Mouse (Mus musculus) R1 (cell line): Measurements from ENCODE around the gene Scrn2.
A peak's percentile ranks its signal among the peaks of the same experiment; 100 is the strongest.

Experiments
- DNase-seq: peaks from one replicate; pipeline ENCODE4 v3.0.0-alpha.2; 2018; ENCODE audit warnings: low read depth, low spot score

Gene Scrn2

DNA sequence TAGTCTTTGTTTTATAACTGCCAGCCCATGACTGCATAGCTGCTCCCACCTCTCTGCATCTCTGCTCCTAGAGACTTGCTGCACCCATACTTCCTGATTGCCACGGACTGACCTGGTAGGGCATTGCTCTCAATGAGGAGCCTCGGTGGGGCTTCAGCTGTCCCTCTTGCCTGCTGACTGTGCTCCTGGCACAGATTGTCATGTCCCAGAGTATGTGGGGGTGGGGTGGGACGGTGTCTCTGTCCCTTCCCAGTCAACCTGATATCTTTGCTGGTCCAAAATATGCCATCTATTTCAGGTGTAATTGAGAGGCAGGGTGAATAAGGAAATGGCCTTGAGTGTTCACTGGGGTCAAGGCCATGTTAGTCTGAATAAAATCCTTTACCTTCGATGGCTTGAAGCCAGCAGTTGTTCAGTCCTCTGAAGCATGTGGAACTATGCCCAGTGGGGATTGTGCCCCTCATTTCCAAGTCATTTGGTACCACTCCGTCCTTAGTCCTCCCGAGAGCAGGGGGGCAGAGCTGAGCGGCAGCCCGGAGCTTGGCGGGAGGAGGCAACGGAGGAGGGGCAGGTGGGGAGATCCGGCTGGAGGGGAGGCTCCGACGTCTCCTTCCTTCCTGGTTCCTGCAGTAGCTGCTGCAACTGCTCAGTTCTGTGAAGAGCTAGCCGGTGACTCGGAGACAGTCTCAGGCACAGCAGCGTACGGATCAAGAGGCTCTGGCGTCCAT, 20.6 kb downstream of the Scrn2 start, which contains the start of gene Osbpl7:
Osbpl7 (plus strand) TSS at position 413 of the 728 bp plus-strand sequence.
- DNase-seq = peak; percentile 41

DNA sequence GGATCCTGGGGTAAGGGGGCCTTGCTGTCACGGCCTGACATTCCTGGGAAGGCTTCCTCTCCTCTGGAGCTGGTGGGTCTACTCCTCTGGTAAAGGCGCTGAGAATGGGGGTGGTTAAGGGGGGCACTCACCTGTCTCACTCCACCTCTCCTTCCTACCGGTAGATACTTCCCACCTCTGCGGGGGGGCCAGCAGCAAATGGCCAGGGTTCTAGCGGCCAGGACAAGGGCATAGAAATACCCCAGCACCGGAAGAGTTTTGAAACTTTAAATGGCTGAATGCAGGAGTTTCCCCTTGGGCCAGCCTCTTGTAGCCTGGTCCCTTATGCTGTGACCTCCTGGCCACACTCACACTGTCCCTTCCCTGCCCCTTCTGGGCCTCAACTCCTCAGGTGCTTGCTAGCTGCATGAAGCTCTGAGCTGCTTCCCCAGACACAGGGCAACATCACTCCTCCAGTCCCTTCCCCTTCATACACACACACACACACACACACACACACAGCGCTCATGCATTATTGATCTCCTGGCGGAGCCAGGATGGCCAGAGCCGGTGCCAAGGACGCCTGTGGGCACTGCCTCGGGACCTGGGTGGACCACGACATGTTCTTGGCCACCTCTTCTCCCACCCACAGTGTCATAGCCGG, 21.3 kb downstream of the Scrn2 start:
- DNase-seq = no peak

DNA sequence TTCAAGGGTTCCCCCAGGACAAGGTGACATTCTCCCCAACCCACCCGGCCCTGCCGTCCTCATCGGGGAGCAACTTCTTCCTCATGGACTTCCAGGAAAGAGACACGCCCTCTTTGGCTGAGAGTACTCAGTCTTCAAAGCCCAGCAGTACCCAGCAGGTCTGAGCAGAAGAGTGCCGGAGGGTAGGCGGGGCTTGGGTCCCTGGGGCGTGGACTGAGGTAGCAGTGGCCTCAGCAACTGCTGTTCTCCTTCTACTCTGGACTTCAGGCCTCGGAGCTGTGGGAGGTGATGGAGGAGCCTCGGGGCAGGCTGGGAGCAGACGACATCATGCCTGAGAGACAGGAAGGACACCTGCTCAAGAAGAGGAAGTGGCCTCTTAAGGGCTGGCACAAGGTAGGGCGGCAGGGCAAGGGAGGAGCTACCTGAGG, 22.5 kb downstream of the Scrn2 start:
- peak; percentile 85 for DNase-seq

DNA sequence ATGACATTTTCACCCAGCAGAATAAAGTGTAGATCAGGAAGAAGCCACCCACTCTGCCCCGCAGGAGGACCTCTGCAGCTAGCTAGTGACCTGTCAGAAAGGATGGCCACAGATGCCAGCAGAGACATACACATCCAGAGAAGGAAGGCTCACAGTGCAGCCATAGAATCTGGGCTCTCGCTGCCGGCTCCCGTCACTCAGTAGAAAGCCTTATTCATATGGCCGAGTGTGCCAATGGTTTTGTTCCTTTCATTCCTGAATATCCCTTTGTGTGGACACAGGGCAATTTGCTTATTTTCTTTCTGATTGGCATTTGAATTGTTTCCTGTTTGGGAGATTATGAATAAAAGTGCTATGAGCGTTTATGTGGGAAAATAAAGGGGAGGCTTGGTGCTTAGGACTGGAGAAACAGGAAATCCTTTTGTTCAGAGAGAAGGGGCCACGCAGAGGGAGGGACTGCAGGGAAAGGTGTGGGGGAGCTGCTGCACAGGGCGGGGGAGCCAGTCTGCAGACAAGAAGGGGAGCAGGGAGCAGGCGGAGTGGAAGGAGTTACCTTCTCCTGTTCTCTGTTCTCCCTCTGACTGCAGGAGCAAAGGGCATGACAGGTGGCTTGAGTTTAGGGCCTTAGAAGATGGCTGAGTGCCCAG, 33.7 kb downstream of the Scrn2 start:
- no peak for DNase-seq

DNA sequence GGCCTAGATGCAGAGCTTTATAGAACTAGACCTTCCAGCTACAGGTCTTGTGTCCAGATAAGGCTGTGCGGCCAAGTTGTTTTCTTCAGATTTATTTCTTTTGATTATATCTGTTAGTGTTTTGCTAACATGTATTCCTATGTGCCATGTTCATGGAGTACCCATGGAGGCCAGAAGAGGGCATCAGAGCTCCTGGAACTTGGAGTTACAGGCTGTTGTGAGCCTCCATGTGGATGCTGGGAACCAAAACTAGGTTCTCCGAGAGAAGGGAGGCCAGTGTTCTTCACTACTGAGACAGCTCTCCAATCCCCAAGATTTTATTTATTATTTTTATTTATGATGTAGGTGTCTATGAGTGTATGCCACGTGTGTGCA, 34.2 kb downstream of the Scrn2 start:
- DNase-seq = peak; percentile 78

DNA sequence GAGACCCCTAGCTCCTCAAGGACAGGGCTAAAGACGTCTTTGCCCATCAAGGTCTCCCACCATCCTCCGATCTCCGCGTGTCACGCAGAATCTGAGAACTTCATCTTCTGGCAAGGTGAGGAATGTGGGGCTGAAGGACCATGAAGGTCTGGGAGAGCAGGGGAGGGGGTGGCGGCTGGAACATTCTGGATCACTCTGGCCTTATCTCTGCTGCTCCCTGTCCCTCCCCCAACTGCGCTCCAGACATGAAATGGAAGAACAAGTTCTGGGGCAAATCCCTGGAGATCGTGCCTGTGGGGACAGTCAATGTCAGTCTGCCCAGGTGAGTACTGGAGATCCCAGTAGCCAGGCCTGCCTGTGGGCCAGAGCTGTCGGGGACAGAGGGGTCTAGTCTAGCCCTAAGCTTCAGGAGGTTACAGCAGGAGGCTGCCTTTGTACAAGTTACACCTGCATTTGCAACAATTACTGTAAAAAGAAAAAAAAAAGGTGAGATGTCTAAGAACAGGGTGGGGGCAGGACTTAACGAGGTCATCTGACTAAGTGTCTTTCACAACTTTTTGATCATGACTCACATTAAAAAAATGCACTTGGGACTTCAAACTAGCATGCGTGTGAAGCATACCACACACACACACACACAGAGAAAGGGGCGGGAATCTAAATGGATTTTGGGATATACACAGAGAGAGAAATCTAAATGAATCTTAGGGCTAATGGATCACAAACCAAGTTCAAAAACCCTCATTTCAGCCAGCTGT, 36.0 kb downstream of the Scrn2 start:
- DNase-seq = no peak

DNA sequence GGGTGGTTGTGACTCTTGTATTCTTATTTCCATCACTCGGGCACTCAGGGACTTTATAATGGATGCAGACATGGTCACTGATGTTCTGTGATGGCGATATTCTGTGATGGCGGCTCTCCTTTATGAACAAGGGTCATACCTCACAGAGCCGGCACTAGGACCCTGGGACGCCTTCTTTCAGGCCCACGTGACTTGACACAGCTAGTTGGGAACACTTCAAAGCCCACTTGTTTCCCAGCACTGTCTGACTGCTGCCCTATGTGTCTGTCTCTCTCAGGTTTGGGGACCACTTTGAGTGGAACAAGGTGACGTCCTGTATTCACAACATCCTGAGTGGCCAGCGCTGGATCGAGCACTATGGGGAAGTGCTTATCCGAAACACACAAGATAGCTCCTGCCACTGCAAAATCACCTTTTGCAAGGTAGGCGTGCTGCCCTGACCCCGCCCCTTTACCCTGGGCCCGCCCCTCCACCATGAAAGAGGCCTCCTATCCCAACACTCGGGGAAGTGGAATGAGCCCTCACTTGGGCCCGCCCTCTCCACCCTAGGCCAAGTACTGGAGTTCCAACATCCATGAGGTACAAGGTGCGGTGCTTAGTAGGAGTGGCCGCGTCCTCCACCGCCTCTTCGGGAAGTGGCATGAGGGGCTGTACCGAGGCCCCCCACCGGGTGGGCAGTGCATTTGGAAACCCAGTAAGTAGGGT, 37.1 kb downstream of the Scrn2 start:
- peak; percentile 97 for DNase-seq

DNA sequence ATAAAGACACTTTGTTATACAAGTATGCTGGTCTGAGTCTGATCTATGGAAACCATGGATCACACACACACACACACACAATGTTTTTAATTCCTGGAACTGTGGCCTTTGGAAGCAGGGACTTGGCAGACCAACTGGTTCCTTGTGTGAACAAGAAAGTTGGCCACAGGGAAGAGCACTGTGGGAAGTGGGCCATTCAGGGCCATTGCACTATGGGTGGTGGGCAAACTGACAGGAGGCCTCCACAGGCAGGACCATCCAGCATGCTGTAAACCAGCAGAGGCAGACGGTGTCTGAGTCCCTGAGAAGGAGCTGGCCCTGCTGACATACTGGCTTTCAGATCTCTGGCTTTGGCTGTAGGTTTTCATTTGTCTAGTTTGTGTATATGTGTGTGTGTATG, 39.6 kb downstream of the Scrn2 start:
- no peak for DNase-seq

DNA sequence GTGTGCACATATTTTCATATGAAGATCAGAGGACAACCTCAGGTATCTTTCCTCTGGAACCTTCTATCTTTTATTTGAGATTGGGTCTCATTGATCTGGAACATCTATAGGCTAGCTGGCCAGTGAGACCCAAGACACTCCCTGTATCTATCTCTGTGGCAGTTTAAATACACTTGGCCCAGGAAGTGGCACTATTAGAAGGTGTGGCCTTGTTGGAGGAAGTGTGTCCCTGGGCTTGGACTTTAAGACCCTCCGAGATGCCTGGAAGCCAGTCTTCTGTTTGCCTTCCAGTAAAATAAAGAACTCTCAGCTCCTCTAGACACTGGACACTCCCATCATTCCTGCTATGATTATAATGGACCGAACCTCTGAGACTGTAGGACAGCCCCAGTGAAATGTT, 40.0 kb downstream of the Scrn2 start:
- no peak for DNase-seq

DNA sequence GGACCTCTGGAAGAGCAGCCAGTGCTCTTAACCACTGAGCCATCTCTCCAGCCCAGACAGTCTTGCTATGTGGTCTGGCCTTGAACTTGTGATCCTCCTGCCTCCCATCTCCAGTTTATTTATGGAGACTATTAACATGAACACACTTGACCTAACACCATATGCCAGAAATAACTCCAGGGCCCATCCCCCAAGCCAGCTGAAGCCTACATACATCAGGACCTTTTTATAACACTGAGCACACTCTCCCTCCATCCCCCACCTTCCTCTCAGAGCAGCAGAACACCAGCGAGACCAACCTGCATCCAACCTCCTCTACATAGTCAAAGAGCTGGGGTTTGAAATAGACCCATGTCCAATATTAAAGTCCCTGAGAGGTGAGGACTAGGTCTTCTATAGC, 41.4 kb downstream of the Scrn2 start:
- DNase-seq = no peak

DNA sequence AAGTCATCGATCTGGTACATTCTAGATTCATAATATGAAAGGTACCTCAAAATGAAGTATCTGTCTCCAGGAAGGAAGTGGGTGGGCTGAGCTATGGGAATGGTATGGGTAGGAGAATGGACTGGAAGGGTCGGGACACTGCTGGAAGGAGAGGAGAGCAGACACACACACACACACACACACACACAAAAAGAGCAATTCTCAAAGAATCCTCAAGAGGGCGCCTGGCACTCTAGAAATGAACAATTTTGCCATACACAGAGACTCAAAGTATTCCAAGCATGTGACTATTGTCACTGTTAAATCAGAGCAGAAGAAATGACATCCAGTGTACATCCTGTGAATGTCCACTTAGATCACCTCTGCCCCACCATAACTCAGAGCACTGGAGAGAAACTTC, 42.8 kb downstream of the Scrn2 start:
- peak; percentile 81 for DNase-seq

DNA sequence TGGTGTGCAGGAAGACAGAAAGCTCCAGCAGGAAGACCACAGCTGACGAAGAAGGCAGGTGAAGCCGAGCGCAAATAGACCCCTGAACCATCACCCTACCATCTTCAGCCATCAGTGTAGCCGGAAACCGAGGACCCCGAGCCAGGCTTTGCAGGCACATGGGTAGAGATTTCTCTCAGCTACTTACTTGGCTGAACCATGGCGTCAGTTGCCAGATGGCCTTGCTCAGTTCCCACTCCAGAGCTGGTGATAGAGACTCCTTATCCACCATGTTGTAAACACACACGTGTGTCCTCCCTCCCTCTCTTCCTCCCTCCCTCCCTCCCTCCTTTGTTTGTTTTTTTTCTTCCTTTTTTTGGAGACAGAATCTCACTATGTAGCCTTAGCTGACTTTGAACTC, 44.5 kb downstream of the Scrn2 start:
- no peak for DNase-seq

DNA sequence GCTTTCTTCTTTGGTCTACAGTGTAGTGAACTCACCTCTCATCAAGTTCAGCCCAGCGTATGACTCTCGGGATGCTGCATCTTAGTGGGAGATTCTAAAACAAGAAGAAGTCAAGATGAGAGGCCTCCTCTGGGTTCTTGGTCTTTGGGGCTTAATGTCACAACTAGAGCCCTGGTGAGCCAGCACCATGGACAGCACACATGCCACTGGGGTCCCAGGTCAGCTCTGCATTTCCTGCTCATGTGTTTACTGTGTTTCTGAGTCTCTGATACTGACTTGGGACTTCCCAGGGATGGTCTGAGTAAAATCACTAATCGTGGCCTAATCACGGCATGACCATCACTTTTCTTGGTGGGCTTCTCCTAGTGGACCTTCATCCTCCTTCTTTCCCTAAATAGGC, 49.0 kb downstream of the Scrn2 start:
- peak; percentile 68 for DNase-seq

DNA sequence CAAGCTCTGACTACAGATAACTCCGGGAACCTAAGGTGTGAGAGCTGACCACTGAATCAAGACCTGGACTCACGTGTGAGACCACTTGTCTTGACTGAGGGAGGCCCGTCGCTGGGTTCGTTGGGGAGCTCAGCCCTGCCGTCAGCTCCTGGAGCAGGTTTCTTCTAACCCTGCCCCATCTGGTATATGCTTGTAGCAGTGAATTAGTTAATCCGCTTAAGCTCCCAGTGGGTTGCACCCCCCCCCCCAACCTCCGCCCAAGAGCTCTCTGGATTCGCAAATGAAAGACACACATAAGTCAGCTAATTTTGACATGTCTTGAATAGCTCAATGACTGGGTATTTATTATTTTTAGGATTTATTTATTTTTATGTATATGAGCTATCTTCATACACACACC, 50.6 kb downstream of the Scrn2 start:
- no peak for DNase-seq

DNA sequence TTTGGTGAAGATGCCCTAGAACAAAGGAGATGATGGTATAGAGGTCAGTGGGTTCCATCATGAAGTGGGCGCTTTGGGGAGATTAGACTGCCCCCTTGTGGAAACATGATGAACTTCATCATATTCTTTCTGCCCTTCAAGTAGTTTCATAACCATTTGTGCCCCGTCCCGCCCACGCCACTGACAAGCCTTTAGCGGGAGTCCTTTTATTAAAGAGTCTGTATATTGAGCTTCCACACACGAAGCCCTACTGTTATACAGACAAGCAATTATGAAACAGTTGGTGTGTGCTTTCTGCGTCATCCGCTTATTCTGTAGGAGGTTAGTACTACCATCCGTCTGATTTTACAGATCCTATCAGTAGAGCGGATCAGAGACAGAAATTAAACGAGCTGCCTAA, 53.2 kb downstream of the Scrn2 start:
- peak; percentile 77 for DNase-seq
